Mouse (Mus musculus): ENCODE results near the gene Cdc123.
A peak's percentile ranks its signal among the peaks of the same experiment; 100 is the strongest.
"Not testable (repeated sequence)": the region's sequence is repeated elsewhere in the genome, so short reads cannot be mapped to it uniquely, and the experiment has no call there.

The Cdc123 gene

GRCm38 (mm10) chr2:5844873-5845631 lies at the start of gene Cdc123, which contains the start of gene Nudt5:
Gene Cdc123 (minus strand): TSS chr2:5845164.
Gene Nudt5 (plus strand): TSS chr2:5845019.
- DNase-seq = peak; percentile 94

- peak; percentile 15 for DNase-seq
Observed at GRCm38 (mm10) chr2:5894296-5894695, 49.3 kb upstream of the Cdc123 start.

- DNase-seq = no peak
Observed at GRCm38 (mm10) chr2:5889412-5889811, 44.4 kb upstream of the Cdc123 start.

- no peak for DNase-seq
Observed at GRCm38 (mm10) chr2:5888865-5889264, 43.9 kb upstream of the Cdc123 start.

- DNase-seq = peak; percentile 16
Observed at GRCm38 (mm10) chr2:5877446-5877845, 32.5 kb upstream of the Cdc123 start.

- no peak for DNase-seq
Observed at GRCm38 (mm10) chr2:5869746-5870145, 24.8 kb upstream of the Cdc123 start.

GRCm38 (mm10) chr2:5867681-5868080 lies 22.7 kb upstream of the Cdc123 start:
- no peak for DNase-seq

- DNase-seq = no peak
Observed at GRCm38 (mm10) chr2:5862834-5863233, 17.9 kb upstream of the Cdc123 start, which contains the start of gene Gm13199. Gene Gm13199 (minus strand): TSS chr2:5862934.

GRCm38 (mm10) chr2:5851866-5852265 lies 6.9 kb upstream of the Cdc123 start:
- no peak for DNase-seq

- DNase-seq = no peak
Observed at GRCm38 (mm10) chr2:5851116-5851515, 6.2 kb upstream of the Cdc123 start.

GRCm38 (mm10) chr2:5845826-5846225 lies 862 bp upstream of the Cdc123 start:
- no peak for DNase-seq

GRCm38 (mm10) chr2:5844181-5844872 lies 637 bp downstream of the Cdc123 start:
- DNase-seq = no peak

- DNase-seq = no peak
Observed at GRCm38 (mm10) chr2:5840815-5841214, 4.1 kb downstream of the Cdc123 start.

- DNase-seq = no peak
Observed at GRCm38 (mm10) chr2:5825265-5825913, 19.6 kb downstream of the Cdc123 start.

- no peak for DNase-seq
Observed at GRCm38 (mm10) chr2:5824685-5825084, 20.3 kb downstream of the Cdc123 start.

GRCm38 (mm10) chr2:5824213-5824612 lies 20.8 kb downstream of the Cdc123 start:
- DNase-seq = no peak

- no peak for DNase-seq
Observed at GRCm38 (mm10) chr2:5822449-5822848, 22.5 kb downstream of the Cdc123 start.

- DNase-seq = no peak
Observed at GRCm38 (mm10) chr2:5821264-5821663, 23.7 kb downstream of the Cdc123 start.

GRCm38 (mm10) chr2:5811235-5811782 lies 33.7 kb downstream of the Cdc123 start:
- DNase-seq = no peak

GRCm38 (mm10) chr2:5810036-5810718 lies 34.8 kb downstream of the Cdc123 start:
- no peak for DNase-seq

- not testable (repeated sequence) for DNase-seq
Observed at GRCm38 (mm10) chr2:5806201-5806600, 38.8 kb downstream of the Cdc123 start.

- no peak for DNase-seq
Observed at GRCm38 (mm10) chr2:5805228-5805627, 39.7 kb downstream of the Cdc123 start.
